Mouse (Mus musculus): ENCODE data around the gene Dll4. TPM values are rescaled to one million over a fixed set of nuclear protein-coding genes. Genes with fewer than 3 reads are reported as not detected.
A peak's percentile ranks its signal among the peaks of the same experiment; 100 is the strongest.

Gene Dll4
- total RNA-seq, 1 experiment = 0.27 TPM

DNA sequence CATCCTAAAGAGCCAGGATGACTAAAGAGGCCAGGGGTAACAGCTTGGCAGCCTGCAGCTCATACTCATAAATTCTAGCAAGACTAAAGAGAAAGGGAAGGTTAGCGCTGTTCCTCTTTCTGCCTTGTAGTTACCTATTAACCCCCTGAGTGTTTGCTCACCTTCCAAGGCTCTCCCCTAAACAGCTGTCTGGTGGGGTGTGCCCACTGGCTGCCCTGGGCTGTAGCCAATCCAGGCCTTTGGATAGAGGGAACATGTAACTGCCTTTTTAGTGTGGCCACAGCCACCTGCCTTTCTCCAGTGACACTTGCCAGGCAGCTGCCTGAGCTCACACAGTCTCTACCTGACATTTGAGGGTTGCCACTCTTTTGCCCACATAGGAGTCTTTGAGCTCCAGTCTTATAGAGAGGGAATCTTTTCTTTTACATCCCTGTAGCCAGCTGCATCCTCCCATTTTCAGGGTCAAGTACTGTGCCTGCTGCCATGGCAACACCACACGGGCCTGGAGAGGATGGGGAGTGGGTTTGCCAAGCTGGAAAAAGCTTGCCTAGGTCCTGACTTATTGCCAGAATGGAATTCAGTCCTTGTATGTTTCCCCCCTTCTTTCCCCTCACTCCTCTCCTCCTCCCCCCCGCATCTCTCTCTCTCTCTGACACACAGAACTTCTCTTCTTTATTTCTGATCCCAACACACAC is 3.7 kb downstream of the Dll4 start:
- Histone ChIP-seq H3K27ac (ENCODE audit: insufficient read depth, low read depth, low read length, poor library complexity, severe bottlenecking) (no peak overlapping the region), H3K36me3 (ENCODE audit: control insufficient read depth, insufficient read depth, low read length, poor library complexity, severe bottlenecking) (no peaks in the 10 kb centered on the region), H3K4me1 (ENCODE audit: control insufficient read depth in 2 of 2, insufficient read depth in 2 of 2, low read length in 2 of 2, poor library complexity in 1 of 2) (peaks cover 0 to 3% of the 10 kb centered on the region in 2 experiments; a peak in 1 of 4 replicates), H3K9ac (ENCODE audit: insufficient read depth, low read depth, low read length, poor library complexity, severe bottlenecking) (no peak overlapping the region), H3K4me3 (ENCODE audit: insufficient read depth in 1 of 2, low read depth in 1 of 2, low read length in 2 of 2, poor library complexity in 1 of 2, severe bottlenecking in 1 of 2) (no peak overlapping the region), H3K9me3 (ENCODE audit: control insufficient read depth, insufficient read depth, low read depth, low read length) (no peaks in the 10 kb centered on the region)
- in situ Hi-C loops (cut with MboI; ENCODE audit: low sequenced_read_pairs in 2 of 2, unreplicated experiment in 2 of 2) = loop anchor here in 1 of 2 experiments (25.0 kb wide), 1 partner anchor 183 kb away; no protein-coding TSS in a partner anchor
- TF ChIP-seq CHD2 (IDR thresholded peaks at IDR 0.05; ENCODE audit: low read depth, low read length) (no peak), HCFC1 (IDR thresholded peaks at IDR 0.05; ENCODE audit: borderline replicate concordance, insufficient read depth, low read length) (no peak), ZC3H11A (IDR thresholded peaks at IDR 0.05; ENCODE audit: borderline replicate concordance, low read depth, low read length) (no peak), ZNF384 (IDR thresholded peaks at IDR 0.05; ENCODE audit: low read depth, low read length) (no peak), MAFK (IDR thresholded peaks at IDR 0.05; ENCODE audit: insufficient read depth, low read depth, low read length) (no peak)
- no peak for DNase-seq (ENCODE audit: low read depth, low spot score)

DNA sequence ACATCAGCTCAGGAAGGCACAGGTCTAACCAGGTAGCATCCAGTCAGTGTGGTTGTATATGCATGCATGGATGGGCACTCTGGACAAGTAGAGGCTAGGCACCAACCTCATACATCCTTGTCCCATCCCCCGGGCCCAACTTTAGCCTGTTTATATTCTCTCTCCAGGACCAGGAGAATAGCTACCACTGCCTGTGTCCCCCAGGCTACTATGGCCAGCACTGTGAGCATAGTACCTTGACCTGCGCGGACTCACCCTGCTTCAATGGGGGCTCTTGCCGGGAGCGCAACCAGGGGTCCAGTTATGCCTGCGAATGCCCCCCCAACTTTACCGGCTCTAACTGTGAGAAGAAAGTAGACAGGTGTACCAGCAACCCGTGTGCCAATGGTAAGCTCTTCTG is 5.2 kb downstream of the Dll4 start:
- no peak overlapping the region for H3K27ac ChIP-seq (ENCODE audit: insufficient read depth, low read depth, low read length, poor library complexity, severe bottlenecking)
- H3K4me3 ChIP-seq (ENCODE audit: insufficient read depth in 1 of 2, low read depth in 1 of 2, low read length in 2 of 2, poor library complexity in 1 of 2, severe bottlenecking in 1 of 2) = no peak overlapping the region
- in situ Hi-C loops (cut with MboI; ENCODE audit: low sequenced_read_pairs in 2 of 2, unreplicated experiment in 2 of 2) = loop anchor here (10.0 to 25.0 kb wide), 2 partner anchors 174 to 182 kb away; no protein-coding TSS in a partner anchor
- H3K4me1 ChIP-seq (ENCODE audit: control insufficient read depth in 2 of 2, insufficient read depth in 2 of 2, low read length in 2 of 2, poor library complexity in 1 of 2) = peaks cover 0 to 3% of the 10 kb centered on the region in 2 experiments; a peak in 1 of 4 replicates
- H3K9ac ChIP-seq (ENCODE audit: insufficient read depth, low read depth, low read length, poor library complexity, severe bottlenecking) = no peak overlapping the region
- H3K9me3 ChIP-seq (ENCODE audit: control insufficient read depth, insufficient read depth, low read depth, low read length) = no peaks in the 10 kb centered on the region
- no peaks in the 10 kb centered on the region for H3K36me3 ChIP-seq (ENCODE audit: control insufficient read depth, insufficient read depth, low read length, poor library complexity, severe bottlenecking)
- TF ChIP-seq MAFK (IDR thresholded peaks at IDR 0.05; ENCODE audit: insufficient read depth, low read depth, low read length) = no peak
- TF ChIP-seq CHD2 (IDR thresholded peaks at IDR 0.05; ENCODE audit: low read depth, low read length) = no peak
- TF ChIP-seq ZNF384 (IDR thresholded peaks at IDR 0.05; ENCODE audit: low read depth, low read length) = no peak
- no peak for TF ChIP-seq ZC3H11A (IDR thresholded peaks at IDR 0.05; ENCODE audit: borderline replicate concordance, low read depth, low read length)
- no peak for TF ChIP-seq HCFC1 (IDR thresholded peaks at IDR 0.05; ENCODE audit: borderline replicate concordance, insufficient read depth, low read length)
- no peak for DNase-seq (ENCODE audit: low read depth, low spot score)

DNA sequence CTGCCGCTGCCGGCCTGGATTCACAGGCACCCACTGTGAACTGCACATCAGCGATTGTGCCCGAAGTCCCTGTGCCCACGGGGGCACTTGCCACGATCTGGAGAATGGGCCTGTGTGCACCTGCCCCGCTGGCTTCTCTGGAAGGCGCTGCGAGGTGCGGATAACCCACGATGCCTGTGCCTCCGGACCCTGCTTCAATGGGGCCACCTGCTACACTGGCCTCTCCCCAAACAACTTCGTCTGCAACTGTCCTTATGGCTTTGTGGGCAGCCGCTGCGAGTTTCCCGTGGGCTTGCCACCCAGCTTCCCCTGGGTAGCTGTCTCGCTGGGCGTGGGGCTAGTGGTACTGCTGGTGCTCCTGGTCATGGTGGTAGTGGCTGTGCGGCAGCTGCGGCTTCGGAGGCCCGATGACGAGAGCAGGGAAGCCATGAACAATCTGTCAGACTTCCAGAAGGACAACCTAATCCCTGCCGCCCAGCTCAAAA is 6.6 kb downstream of the Dll4 start:
- peak overlapping the region; percentile 40; the same call in 1 of the 2 replicates for H3K9ac ChIP-seq (ENCODE audit: insufficient read depth, low read depth, low read length, poor library complexity, severe bottlenecking)
- in situ Hi-C loops (cut with MboI; ENCODE audit: low sequenced_read_pairs in 2 of 2, unreplicated experiment in 2 of 2) = loop anchor here (10.0 to 25.0 kb wide), 2 partner anchors 173 to 180 kb away; no protein-coding TSS in a partner anchor

GRCm38 (mm10) chr2:119334135-119334534 is 8.6 kb downstream of the Dll4 start:
- in situ Hi-C loops (cut with MboI; ENCODE audit: low sequenced_read_pairs in 2 of 2, unreplicated experiment in 2 of 2) = loop anchor here (10.0 to 25.0 kb wide), 2 partner anchors 171 to 178 kb away; no protein-coding TSS in a partner anchor
- H3K4me3 ChIP-seq (ENCODE audit: insufficient read depth in 1 of 2, low read depth in 1 of 2, low read length in 2 of 2, poor library complexity in 1 of 2, severe bottlenecking in 1 of 2) = no peak overlapping the region
- H3K27ac ChIP-seq (ENCODE audit: insufficient read depth, low read depth, low read length, poor library complexity, severe bottlenecking) = no peak overlapping the region
- H3K9ac ChIP-seq (ENCODE audit: insufficient read depth, low read depth, low read length, poor library complexity, severe bottlenecking) = no peak overlapping the region
- no peaks in the 10 kb centered on the region for H3K36me3 ChIP-seq (ENCODE audit: control insufficient read depth, insufficient read depth, low read length, poor library complexity, severe bottlenecking)
- no peaks in the 10 kb centered on the region for H3K9me3 ChIP-seq (ENCODE audit: control insufficient read depth, insufficient read depth, low read depth, low read length)
- H3K4me1 ChIP-seq (ENCODE audit: control insufficient read depth in 2 of 2, insufficient read depth in 2 of 2, low read length in 2 of 2, poor library complexity in 1 of 2) = peaks cover 0 to 7% of the 10 kb centered on the region in 2 experiments; a peak in 1 of 4 replicates
- TF ChIP-seq ZNF384 (IDR thresholded peaks at IDR 0.05; ENCODE audit: low read depth, low read length) = no peak
- no peak for TF ChIP-seq ZC3H11A (IDR thresholded peaks at IDR 0.05; ENCODE audit: borderline replicate concordance, low read depth, low read length)
- TF ChIP-seq HCFC1 (IDR thresholded peaks at IDR 0.05; ENCODE audit: borderline replicate concordance, insufficient read depth, low read length) = no peak
- no peak for TF ChIP-seq MAFK (IDR thresholded peaks at IDR 0.05; ENCODE audit: insufficient read depth, low read depth, low read length)
- TF ChIP-seq CHD2 (IDR thresholded peaks at IDR 0.05; ENCODE audit: low read depth, low read length) = no peak
- DNase-seq (ENCODE audit: low read depth, low spot score) = no peak

More for the DNA sequence above, 6.6 kb downstream of the Dll4 start:
- no peaks in the 10 kb centered on the region for H3K9me3 ChIP-seq (ENCODE audit: control insufficient read depth, insufficient read depth, low read depth, low read length)
- TF ChIP-seq ZC3H11A (IDR thresholded peaks at IDR 0.05; ENCODE audit: borderline replicate concordance, low read depth, low read length) (no peak), HCFC1 (IDR thresholded peaks at IDR 0.05; ENCODE audit: borderline replicate concordance, insufficient read depth, low read length) (no peak), CHD2 (IDR thresholded peaks at IDR 0.05; ENCODE audit: low read depth, low read length) (no peak), MAFK (IDR thresholded peaks at IDR 0.05; ENCODE audit: insufficient read depth, low read depth, low read length) (no peak), ZNF384 (IDR thresholded peaks at IDR 0.05; ENCODE audit: low read depth, low read length) (no peak)
- peak overlapping the region; percentile 38 to 59; a peak in 2 of 4 replicates for H3K4me3 ChIP-seq (ENCODE audit: insufficient read depth in 1 of 2, low read depth in 1 of 2, low read length in 2 of 2, poor library complexity in 1 of 2, severe bottlenecking in 1 of 2)
- H3K4me1 ChIP-seq (ENCODE audit: control insufficient read depth in 2 of 2, insufficient read depth in 2 of 2, low read length in 2 of 2, poor library complexity in 1 of 2) = peaks cover 0 to 4% of the 10 kb centered on the region in 2 experiments; a peak in 1 of 4 replicates
- DNase-seq (ENCODE audit: low read depth, low spot score) = no peak
- no peaks in the 10 kb centered on the region for H3K36me3 ChIP-seq (ENCODE audit: control insufficient read depth, insufficient read depth, low read length, poor library complexity, severe bottlenecking)
- H3K27ac ChIP-seq (ENCODE audit: insufficient read depth, low read depth, low read length, poor library complexity, severe bottlenecking) = no peak overlapping the region
